Mouse (Mus musculus) lung, adult 2 months (tissue): ENCODE data around the gene Sh3gl2.

Experiments used
- CTCF ChIP-seq: fragments of 200-500 bp; IDR thresholded peaks from 2 replicates; pipeline ENCODE4 v1.5.1; 2011; ENCODE audit warnings: mild to moderate bottlenecking, low read length, control low read depth; ENCODE audit not compliant: insufficient read depth
- POLR2A ChIP-seq: fragments of 200-500 bp; IDR thresholded peaks from 2 replicates; pipeline ENCODE4 v1.6.1; 2011; ENCODE audit warnings: low read depth, mild to moderate bottlenecking, control low read depth, low read length, borderline replicate concordance; ENCODE audit errors: extremely low read depth

GRCm38 (mm10) chr4:85686160-85686559, 481.2 kb downstream of the Sh3gl2 start:
- no peak for TF ChIP-seq CTCF
- no peak for TF ChIP-seq POLR2A
